Mouse (Mus musculus) liver, adult 2 months (tissue): ENCODE measurements around the gene Zdhhc20.

ENCODE experiments used
- CTCF ChIP-seq: fragments of 200-500 bp; IDR thresholded peaks from 2 replicates; pipeline ENCODE4 v1.5.1; 2011; ENCODE audit warnings: low read depth, low read length, control low read depth
- POLR2A ChIP-seq: fragments of 200-500 bp; IDR thresholded peaks from 2 replicates; pipeline ENCODE4 v1.6.1; 2011; ENCODE audit warnings: low read length, control low read depth; ENCODE audit not compliant: insufficient read depth; ENCODE audit errors: extremely low read depth

DNA sequence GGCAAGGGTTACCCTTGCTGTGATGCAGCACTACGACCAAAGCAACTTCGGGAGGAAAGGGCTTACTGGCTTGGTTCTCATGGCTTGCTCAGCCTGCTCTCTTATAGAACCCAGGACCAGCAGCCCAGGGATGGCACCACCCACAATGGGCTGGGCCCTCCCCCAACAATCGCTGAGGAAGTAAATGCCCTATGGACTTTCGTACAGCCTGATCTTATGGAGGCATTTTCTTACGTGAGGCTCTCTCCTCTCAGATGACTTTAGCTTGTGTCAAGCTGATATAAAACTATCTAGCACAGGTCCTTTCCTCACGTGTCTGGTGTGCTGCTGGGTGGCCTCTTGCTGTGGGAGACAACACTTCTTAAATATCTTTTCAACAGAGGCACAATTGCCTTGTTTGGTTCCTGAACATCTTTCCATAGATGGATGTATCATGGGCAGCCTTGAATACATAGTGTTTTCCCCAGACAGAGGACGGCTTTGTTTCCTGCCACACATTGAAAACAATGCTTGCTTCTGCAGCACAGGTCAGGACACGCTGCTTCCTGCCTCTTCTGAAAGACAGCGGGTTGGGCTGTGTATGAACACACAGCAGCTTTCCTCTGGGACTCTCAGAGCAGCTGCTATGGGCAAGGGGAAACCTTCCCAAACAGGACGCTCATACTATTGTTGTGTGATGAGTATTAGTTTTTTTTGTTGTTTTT lies 31.5 kb upstream of the Zdhhc20 start:
- TF ChIP-seq CTCF (no peak), POLR2A (no peak)
